17 mouse cellular contexts compared by ENCODE assay signal in genomic region chr2:174063074-174063473, GRCm38 (mm10). TPM values are rescaled to one million over a fixed set of nuclear protein-coding genes. Genes with fewer than 3 reads are reported as not detected.
DNase-seq lines count a peak whose midpoint lies in the region; ATAC-seq lines count a peak whose summit lies in the region.
"Had no signal": no experiment of that assay in that cellular context is flagged by ENCODE, and none has a peak within 500 bp of the region (broad histone marks: within the 10 kb centered on the region; RNA-seq: fewer than 3 reads in every experiment).

No protein-coding gene starts in this region.

- intact Hi-C loops in gastrocnemius, postnatal 14 days (cut with DNase I; ENCODE audit: low total_unique reads), result no loop called here

- no peak overlapping the region for H3K4me3 ChIP-seq in embryonic facial prominence, embryonic 14.5 days (ENCODE audit: low read depth, low read length)
- H3K4me3 ChIP-seq in stomach, embryonic 16.5 days (replicated peaks; ENCODE audit: low read length), result no peak overlapping the region
- H3K4me3 ChIP-seq: neural tube, embryonic 15.5 days had no signal

- ATAC-seq in embryonic facial prominence, embryonic 14.5 days (ENCODE audit: low read depth), result no peak
- no peak for ATAC-seq in stomach, embryonic 16.5 days (ENCODE audit: insufficient read depth, low FRiP score)
- ATAC-seq: inflammation-experienced regulatory T-cells, adult 6 months had no signal

- H3K9me3 ChIP-seq in embryonic facial prominence, embryonic 14.5 days (ENCODE audit: control insufficient read depth, low read length), result no peaks in the 10 kb centered on the region
- no peaks in the 10 kb centered on the region for H3K9me3 ChIP-seq in stomach, embryonic 16.5 days (replicated peaks; ENCODE audit: control insufficient read depth, low read length)
- H3K9me3 ChIP-seq: neural tube, embryonic 15.5 days had no signal

- H3K36me3 ChIP-seq in embryonic facial prominence, embryonic 14.5 days (ENCODE audit: control insufficient read depth, insufficient read depth, low read length), result no peaks in the 10 kb centered on the region
- H3K36me3 ChIP-seq in stomach, embryonic 16.5 days (ENCODE audit: control insufficient read depth, insufficient read depth, low read length), result no peaks in the 10 kb centered on the region
- H3K36me3 ChIP-seq: neural tube, embryonic 15.5 days had no signal

- no peak overlapping the region for H3K9ac ChIP-seq in embryonic facial prominence, embryonic 14.5 days (ENCODE audit: low read depth, low read length)
- no peak overlapping the region for H3K9ac ChIP-seq in stomach, embryonic 16.5 days (ENCODE audit: low read length)
- H3K9ac ChIP-seq: neural tube, embryonic 15.5 days had no signal

- peak; percentile 32 for DNase-seq in heart, postnatal 4 days
- no peak for DNase-seq in heart, adult 18-20 months
- peak; percentile 21 for DNase-seq in embryonic facial prominence, embryonic 14.5 days (ENCODE audit: low spot score)
- peak; percentile 63 for DNase-seq in gastrocnemius, postnatal 14 days
- DNase-seq in layer of hippocampus, adult 18-20 months (ENCODE audit: low spot score in 2 of 2), result no peak
- DNase-seq in layer of hippocampus, adult 11-12 months (ENCODE audit: low spot score), result no peak
- DNase-seq: adrenal gland, postnatal 10 days; cerebellum, adult 2 months; heart, postnatal 36 days; kidney, postnatal 25 days; liver; lung, adult 18-20 months; spleen, adult 18-20 months had no signal

- H3K27ac ChIP-seq in embryonic facial prominence, embryonic 14.5 days (replicated peaks; ENCODE audit: low read depth, low read length), result peak overlapping the region; percentile 1
- H3K27ac ChIP-seq in stomach, embryonic 16.5 days (ENCODE audit: low read length), result peak overlapping the region; percentile 4; the same call in 1 of the 2 replicates
- H3K27ac ChIP-seq: neural tube, embryonic 15.5 days had no signal

- H3K4me1 ChIP-seq in embryonic facial prominence, embryonic 14.5 days (ENCODE audit: control insufficient read depth, insufficient read depth, low read length), result peaks cover 20% of the 10 kb centered on the region
- H3K4me1 ChIP-seq in stomach, embryonic 16.5 days (ENCODE audit: control insufficient read depth, insufficient read depth, low read length), result 0 out of 2 replicates have a peak, but pooled peaks cover 4% of the 10 kb centered on the region
- H3K4me1 ChIP-seq: neural tube, embryonic 15.5 days had no signal

- 71% methylated on average over 6 of the region's 6 CpGs for WGBS in embryonic facial prominence, embryonic 14.5 days
- 70% methylated on average over 6 of the region's 6 CpGs for WGBS in stomach, embryonic 16.5 days

- H3K27me3 ChIP-seq in embryonic facial prominence, embryonic 14.5 days (replicated peaks; ENCODE audit: control insufficient read depth, insufficient read depth, low read length), result no peaks in the 10 kb centered on the region
- no peaks in the 10 kb centered on the region for H3K27me3 ChIP-seq in stomach, embryonic 16.5 days (ENCODE audit: control insufficient read depth, insufficient read depth, low read length)
- H3K27me3 ChIP-seq: neural tube, embryonic 15.5 days had no signal

- H3K4me2 ChIP-seq in embryonic facial prominence, embryonic 14.5 days (ENCODE audit: low read depth, low read length), result no peak overlapping the region
- H3K4me2 ChIP-seq in stomach, embryonic 16.5 days (ENCODE audit: low read depth, low read length), result no peak overlapping the region
- H3K4me2 ChIP-seq: midbrain, embryonic 11.5 days; neural tube, embryonic 15.5 days had no signal

RNA-seq across cellular contexts. Expression of gene Stx16, which starts 13.0 kb away (rescaled TPM):
- total RNA-seq in heart, postnatal 4 days (2021), result 10 to 100 TPM; 37.5 to 38.3 TPM
- total RNA-seq in heart, adult 18-20 months (2021), result 10 to 100 TPM; 16.4 to 17.3 TPM
- 9.7 and 10.8 TPM in 2 replicates for polyA plus RNA-seq in embryonic facial prominence, embryonic 14.5 days (2014; fragmentation: Nextera tagmentation; extraction: Ambion mirVana)
- total RNA-seq in gastrocnemius, postnatal 14 days (2021), result 10 to 100 TPM; 22.1 to 26.1 TPM
- polyA plus RNA-seq in stomach, embryonic 16.5 days (2015; fragmentation: Nextera tagmentation; extraction: Ambion mirVana), result 12.8 and 14.8 TPM in 2 replicates
- 10 to 100 TPM; 68.8 to 71.3 TPM for total RNA-seq in layer of hippocampus, adult 18-20 months (2021)

RNA-seq across cellular contexts. Expression of gene Npepl1, which starts 47.1 kb away (rescaled TPM):
- total RNA-seq in heart, postnatal 4 days (2021), result 10 to 100 TPM; 64.1 to 65.0 TPM
- 10 to 100 TPM; 66.6 to 70.9 TPM for total RNA-seq in heart, adult 18-20 months (2021)
- 79.9 and 80.6 TPM in 2 replicates for polyA plus RNA-seq in embryonic facial prominence, embryonic 14.5 days (2014; fragmentation: Nextera tagmentation; extraction: Ambion mirVana)
- 10 to 100 TPM; 45.6 to 45.9 TPM for total RNA-seq in gastrocnemius, postnatal 14 days (2021)
- 46.9 and 55.1 TPM in 2 replicates for polyA plus RNA-seq in stomach, embryonic 16.5 days (2015; fragmentation: Nextera tagmentation; extraction: Ambion mirVana)
- total RNA-seq in layer of hippocampus, adult 18-20 months (2021), result 10 to 100 TPM; 10.8 to 12.7 TPM

Comparison
In these comparisons a context has a peak if more than half of its experiments do, and no peak if none do; other contexts are left out.
1. DNase-seq: peak in heart, postnatal 4 days (single experiment), embryonic facial prominence, embryonic 14.5 days (single experiment) and gastrocnemius, postnatal 14 days (single experiment); none in heart, adult 18-20 months (0 of 2), layer of hippocampus, adult 18-20 months (0 of 2) and layer of hippocampus, adult 11-12 months (single experiment).